Mouse (Mus musculus) thymus, postnatal 10 days (tissue): Measurements from ENCODE around the gene Tcf20.
A peak's percentile ranks its signal among the peaks of the same experiment; 100 is the strongest.
"Not testable (repeated sequence)": the region's sequence is repeated elsewhere in the genome, so short reads cannot be mapped to it uniquely, and the experiment has no call there.

Source experiments
- DNase-seq, 2 experiments: peaks; one replicate each; pipeline ENCODE4 v3.0.0; 2021; ENCODE audit warnings: low spot score in 2 of 2

Gene Tcf20

DNA sequence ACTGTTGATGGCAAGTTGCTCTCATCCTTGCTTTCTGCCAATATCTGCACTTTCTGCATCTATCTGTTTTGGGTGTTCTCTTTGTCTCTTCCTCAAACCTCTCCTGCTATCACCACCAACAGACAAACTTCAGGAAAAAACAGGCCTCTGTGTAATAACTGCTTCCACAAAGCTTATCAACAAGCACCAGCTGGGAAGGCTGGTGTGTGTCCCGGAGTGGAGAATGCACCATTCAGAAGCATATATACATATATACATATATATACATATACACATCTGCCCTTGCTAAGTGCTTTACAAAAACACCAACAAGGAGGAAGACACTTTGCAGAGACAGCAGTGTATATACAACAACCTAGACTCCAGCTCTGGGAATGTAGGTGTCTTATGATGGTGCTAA lies 177.1 kb downstream of the Tcf20 start:
- DNase-seq, result no peak

DNA sequence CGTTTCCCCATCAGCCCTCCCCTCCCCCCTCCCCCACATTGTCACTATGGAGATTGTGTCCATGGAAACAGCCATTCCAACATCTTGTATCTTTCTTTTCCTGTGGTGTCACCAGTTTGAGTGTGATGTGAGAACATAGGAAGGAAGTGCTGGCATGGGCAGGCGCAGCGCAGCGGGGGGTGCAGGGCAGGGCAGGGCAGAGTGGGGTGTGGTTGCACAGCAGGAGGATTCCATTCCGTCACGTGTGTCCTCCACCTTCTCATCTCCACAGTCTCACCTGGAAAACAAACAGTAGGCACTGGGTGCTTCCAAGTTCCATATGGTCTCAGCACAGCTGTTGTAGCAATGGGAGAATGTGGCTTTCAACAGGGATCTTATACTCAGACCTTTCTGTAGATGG lies 178.2 kb downstream of the Tcf20 start:
- no peak for DNase-seq

DNA sequence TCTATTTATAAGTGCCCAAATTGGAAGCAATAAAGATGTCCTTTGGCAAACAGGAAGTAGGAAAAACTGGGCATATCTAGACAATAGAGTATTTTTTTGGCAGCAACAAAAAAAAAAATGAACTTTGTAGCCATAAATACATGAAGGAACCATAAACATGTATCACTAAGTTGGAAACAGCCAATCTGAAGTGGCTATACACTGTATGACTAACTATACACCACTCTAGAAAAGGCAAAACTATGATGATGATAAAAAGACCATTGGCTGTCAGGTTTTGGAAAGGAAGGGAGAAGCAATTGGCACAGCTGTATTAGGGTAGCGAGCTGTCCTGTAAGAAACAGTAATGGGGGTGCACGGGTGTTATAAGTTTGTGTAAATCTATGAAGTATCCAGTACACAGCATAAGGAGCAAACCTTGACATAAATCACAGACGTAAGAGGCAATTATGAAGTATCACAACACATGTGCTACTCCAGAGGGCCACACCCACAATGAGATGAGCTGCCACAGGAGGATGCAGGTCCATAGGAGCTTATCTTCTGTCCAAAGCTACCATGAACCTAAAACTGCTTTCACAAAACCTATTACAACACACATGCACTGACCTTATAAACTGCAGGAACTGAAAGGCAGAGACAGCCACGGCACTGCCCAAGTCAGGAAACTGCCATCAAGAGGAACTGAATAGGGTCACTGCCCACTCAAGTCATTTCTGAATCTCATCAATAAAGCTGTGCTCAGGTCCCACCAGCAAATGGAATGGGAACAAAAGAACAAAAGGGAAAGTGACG lies 180.5 kb downstream of the Tcf20 start:
- no peak for DNase-seq

DNA sequence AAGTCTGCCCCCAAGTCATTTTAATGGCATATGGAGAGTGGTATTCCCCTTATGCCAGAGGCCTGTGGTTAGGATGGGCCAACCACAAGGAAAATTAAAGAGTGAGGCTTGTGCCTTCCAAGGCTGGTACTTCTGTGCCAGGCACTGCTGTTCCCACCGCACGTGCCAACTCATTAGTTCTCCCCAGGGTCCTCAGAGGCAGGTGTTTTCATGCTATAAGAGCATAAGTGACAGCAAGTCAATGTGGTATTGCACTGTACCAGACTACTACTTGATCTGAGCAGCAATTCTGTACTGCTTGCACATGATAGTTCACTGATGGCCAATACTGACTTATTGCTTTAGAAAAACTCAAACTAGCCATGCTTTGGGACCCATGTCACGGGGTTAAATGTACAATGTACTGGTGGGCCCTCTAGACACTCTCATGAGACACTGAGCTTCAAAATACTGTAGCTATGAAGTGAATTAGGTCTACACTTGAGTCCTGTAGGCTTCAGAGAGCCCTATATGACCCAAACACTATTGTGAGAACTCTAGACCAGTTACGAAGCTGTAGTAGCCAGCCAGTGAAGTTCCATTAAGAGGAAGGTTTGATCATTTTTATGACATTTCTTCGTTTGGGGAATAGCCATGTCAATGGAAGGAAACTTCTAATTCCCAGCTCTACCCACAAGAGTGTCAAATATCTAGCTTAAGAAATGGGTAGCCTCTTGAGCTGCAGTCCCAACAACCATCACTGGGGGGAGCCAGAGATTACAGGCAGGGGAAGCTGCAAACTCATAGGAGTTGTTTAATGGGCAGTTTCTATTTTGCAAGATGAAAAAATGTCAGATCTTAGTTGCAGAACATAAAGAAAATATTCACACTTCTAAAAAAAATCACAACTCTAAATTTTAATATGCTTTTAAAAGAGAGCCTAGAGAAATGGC lies 182.7 kb downstream of the Tcf20 start:
- peak; percentile 48 to 83 for DNase-seq

DNA sequence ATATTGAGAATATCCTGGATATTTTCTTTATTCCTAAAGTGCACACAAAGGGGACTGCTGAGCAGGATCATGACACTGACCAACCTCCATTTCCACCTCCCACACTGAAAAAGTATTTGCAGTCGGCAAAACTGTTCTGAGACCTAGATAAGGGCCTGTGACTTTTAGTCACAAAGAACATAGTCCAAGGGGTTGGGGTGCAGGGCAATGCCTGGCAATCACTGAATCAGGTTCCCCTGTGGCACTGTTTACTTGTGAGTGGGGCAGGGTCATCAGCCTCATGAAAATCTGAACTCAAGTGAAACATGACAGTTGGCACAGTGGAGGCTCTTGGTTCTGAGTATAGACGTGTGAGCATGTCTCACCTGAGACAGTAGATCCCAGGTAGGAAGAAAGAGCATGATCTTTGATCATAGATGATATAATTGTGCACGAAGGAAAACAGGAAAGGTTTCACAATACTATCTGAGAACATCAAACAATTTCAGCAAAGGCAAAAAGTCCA lies 191.7 kb downstream of the Tcf20 start:
- no peak for DNase-seq

DNA sequence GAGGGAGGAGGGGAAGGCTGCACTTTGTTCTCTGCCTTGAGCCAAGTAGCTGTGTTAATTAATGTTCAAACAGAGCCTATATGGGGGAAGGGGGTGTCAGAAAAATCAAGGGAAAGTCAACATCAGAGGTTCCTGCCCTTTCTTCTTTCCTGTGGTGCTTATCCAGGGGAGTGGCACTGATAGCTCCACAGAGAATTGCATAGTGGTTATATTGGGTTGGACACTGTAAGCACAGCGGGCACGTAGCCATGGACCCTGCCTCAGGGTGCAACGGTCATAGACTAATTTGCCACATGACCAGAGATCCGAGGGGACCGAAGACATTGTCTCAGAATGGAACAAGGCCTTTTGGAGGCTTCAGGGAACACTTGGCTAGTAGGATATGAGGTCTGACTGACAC lies 193.4 kb downstream of the Tcf20 start, which contains the start of gene Cyp2d26:
Gene Cyp2d26 (minus strand): TSS at position 18 of the 400 bp plus-strand sequence.
- no peak for DNase-seq

DNA sequence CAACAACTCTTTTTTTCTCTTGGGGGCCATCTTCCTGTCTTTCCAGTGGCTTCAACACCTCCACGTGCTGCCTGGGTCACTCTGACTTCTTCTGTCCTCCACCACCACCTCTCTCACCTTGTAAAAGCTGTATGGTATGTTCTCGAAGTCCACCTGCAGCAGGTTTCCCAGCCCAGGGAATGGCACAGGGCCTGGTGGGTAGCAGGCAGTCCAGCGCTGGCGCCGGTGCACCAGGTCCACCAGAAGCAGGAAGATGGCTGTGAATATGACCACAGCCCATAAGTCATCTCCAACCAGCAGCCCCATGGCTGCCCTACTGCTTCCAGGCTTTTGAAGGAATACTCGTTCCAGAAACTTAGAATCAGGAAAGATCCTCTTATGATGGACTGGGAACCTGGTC lies 193.8 kb downstream of the Tcf20 start:
- no peak for DNase-seq

DNA sequence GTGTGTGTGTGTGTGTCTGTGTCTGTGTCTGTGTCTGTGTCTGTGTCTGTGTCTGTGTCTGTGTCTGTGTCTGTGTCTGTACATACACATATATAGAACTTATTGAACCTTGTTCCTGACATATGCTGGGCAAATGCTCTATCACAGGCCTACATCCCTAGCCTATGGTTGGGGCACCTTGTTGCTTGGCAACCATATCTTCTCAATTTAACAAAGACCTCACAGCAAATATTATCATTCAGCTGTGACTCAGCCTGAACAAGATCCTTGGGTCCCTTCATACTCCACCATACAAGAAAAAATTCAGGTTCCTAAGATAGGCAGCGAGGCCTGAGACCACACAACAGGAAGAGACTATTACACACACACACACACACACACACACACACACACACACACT lies 194.2 kb downstream of the Tcf20 start:
- no peak for DNase-seq

DNA sequence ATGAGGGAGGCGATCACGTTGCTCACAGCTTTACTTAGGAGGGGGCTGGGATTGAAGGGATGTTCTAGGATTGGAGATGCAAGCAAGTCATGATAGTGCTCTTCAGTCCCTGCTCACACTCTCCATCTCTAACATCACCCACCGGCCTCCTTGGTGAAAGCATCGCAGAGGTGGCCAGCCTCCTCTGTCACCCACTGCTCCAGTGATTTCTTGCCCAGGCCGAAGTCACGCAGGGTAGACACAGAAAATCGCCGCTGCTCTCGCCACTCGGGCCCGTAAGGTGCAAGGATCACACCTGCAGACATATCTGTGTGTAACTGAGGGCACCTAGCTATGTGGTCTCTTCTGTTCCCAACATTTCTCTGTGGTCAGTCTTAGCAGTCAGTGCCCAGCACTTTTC lies 195.1 kb downstream of the Tcf20 start:
- DNase-seq, result no peak

DNA sequence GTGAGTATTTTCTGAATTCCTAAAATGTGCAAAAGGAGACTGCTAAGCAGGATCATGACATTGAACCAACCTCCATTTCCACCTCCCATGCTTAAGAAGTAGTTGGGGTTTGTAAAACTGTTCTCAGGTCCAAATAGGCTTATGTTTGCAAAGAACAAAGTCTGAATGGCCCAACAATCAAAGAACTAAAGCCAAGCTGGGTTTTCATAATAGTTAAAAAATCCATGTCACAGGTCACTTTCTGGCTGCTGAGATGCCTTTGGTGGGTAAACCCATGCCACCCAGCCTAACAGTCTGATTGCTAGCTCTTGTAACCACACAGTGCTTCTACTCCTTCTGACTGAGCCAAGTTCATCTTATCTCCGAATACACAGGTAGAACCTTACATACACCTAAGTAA lies 203.1 kb downstream of the Tcf20 start:
- DNase-seq, result no peak

DNA sequence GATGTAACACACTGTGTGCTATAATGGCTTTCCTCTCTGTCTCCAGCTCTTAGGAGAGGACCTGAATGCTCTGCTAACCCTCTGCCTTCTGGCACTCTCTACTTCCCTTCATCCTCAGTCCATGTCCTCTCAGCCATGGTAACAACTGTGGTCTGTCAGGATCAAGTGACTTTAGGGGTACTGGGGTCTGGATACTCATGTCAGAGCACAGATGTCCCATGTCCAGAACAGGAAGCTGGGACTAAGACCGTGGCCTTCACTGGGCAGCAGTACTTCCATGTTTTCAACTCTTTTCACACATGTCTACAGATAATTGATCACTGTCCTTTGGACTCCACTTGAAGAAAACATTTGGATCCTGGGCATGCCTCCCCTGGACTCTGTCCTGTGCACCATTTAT lies 203.9 kb downstream of the Tcf20 start:
- no peak for DNase-seq

DNA sequence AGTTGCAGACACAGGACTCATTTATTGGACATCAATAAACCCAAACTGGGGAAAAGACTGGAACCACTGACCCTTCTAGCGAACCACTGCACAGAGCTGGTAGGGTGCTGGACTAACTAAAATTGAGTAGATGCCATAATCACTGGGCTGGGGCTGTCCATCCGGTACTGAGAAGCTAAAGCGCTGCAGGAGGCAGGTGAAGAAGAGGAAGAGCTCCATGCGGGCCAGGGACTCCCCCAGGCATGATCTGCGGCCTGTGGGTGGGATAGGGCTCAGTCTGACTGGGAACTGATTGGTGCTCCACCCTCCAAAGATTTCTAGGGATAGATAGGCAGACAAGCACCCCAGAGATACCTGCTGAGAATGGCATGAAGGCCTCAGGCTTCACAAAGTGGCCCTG lies 209.8 kb downstream of the Tcf20 start:
- DNase-seq, result not testable (repeated sequence)

DNA sequence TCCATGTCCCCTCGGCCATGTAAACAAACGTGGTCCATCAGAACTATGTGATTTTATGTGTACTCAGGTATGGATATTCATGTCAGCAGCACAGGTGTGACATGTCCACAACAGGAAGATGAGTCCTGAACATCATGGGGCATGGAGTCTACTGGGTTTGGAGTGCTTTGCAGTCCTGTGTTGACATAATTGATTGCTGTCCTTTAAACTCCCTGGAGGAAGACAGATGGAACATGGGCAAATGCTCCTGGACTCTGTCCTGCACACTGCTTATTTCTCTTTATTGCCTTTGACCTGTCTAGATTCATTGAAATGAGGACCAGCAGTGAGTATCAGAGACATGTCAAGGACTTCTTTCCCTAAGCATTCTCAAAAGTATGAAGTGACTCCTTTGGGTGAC lies 221.7 kb downstream of the Tcf20 start:
- DNase-seq, result no peak

DNA sequence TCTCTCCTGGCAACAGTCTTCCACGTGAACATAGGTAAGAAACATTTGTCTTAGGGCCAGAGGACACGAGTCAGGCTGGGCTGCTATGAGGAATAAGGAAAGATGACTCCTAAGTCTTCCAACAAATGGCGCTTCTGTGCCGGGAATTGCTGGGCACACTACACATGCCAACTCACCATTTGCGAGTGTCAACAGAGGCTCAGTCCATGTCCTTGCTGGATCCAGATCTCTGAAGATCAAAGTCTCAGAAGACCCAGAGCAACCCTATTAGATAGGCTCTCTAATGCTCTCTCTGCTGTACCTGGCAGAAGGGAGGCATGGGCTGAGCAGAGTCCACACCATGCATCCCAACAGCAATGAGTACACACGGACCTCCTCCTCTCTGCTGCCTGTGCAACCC lies 222.8 kb downstream of the Tcf20 start:
- DNase-seq, result no peak

DNA sequence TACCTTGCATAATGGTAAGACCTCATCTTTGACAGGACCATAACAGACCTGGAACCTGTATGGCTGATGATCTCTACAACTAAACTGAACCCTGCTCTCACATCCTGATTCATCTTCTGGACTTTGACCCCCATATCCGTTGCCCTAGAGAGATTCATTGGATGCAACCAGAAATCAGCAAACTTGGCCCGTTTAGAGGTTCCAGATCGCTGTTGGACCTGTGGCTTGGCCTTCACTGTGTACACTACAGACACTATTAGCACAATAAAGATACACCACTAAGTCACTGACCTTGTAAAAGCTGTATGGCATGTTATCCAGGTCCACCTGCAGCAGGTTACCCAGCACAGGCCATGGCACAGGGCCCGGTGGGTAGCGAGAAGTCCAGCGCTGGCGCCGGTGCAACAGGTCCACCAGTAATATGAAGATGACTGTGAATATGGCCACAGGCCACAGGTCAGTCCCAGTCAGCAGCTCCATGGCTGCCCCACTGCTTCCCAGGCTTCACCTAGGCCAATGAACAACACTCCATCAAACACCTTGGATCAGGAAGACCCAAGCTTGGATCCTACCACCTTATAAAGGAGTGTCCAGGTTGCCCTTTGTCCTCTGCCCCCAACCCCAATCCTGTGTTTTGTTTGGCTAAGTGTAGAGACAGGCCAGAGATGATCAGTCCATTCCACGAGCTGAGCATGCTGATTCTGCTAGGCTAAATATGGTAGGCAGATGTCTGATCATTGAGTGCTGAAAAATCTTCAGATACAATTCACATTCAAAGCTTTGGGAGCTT lies 223.8 kb downstream of the Tcf20 start, which contains the start of gene Cyp2d40:
Gene Cyp2d40 (minus strand): TSS at position 553 of the 790 bp plus-strand sequence.
- DNase-seq, result no peak
